Mouse (Mus musculus): ENCODE measurements around the gene 9030624G23Rik.
"Not testable (repeated sequence)": the region's sequence is repeated elsewhere in the genome, so short reads cannot be mapped to it uniquely, and the experiment has no call there.

Gene 9030624G23Rik

GRCm38 (mm10) chr12:24097108-24097520 lies at the start of gene 9030624G23Rik:
Gene 9030624G23Rik (minus strand): TSS chr12:24097246.
- TF ChIP-seq GATA4 (IDR thresholded peaks at IDR 0.05; ENCODE audit: insufficient replicate concordance, low read length), result not testable (repeated sequence)
